Mouse (Mus musculus): ENCODE data around the gene Dcbld2. TPM values are rescaled to one million over a fixed set of nuclear protein-coding genes. Genes with fewer than 3 reads are reported as not detected.
A peak's percentile ranks its signal among the peaks of the same experiment; 100 is the strongest.

The Dcbld2 gene
- polyA plus RNA-seq, 1 experiment from 2014 or later = 1.1 TPM

DNA sequence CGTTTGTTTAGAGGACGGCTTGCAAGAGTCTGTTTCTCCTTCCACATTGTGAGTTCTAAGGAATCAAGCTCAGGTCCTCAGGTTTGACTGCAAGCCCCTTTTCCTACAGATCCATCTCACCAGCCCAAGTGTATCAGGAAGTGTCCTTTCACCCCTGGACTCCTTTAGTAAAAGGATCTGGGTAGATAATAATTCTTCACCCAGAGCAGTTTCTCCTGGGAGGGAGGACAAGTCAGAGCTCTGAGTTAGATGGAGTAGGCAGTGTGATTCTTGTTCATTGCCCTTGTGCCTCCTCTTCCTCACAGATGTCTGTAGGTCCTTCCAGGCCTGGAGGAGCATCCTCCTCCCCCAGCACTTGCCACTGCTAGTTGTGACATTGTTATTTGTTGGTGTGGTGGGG is 54.3 kb downstream of the Dcbld2 start:
- no peaks in the 10 kb centered on the region for H3K27me3 ChIP-seq
- no peak overlapping the region for H3K9ac ChIP-seq
- DNase-seq = no peak
- no peak overlapping the region for H3K4me2 ChIP-seq
- ATAC-seq (ENCODE audit: low read depth) = no peak
- H3K4me3 ChIP-seq (replicated peaks) = no peak overlapping the region
- H3K4me1 ChIP-seq (replicated peaks) = peaks cover 58% of the 10 kb centered on the region
- WGBS (ENCODE audit: insufficient replicate concordance) = 81% methylated on average over 2 of the region's 2 CpGs
- H3K36me3 ChIP-seq = peaks cover 51% of the 10 kb centered on the region
- H3K27ac ChIP-seq = peak overlapping the region; percentile 40
- no peaks in the 10 kb centered on the region for H3K9me3 ChIP-seq (replicated peaks)

GRCm38 (mm10) chr16:58464051-58464450 is 55.8 kb downstream of the Dcbld2 start:
- H3K9ac ChIP-seq = no peak overlapping the region
- WGBS (ENCODE audit: insufficient replicate concordance) = 90% methylated on average over 14 of the region's 14 CpGs
- H3K4me1 ChIP-seq (replicated peaks) = peaks cover 45% of the 10 kb centered on the region
- no peak overlapping the region for H3K4me2 ChIP-seq
- H3K9me3 ChIP-seq (replicated peaks) = no peaks in the 10 kb centered on the region
- no peak for DNase-seq
- ATAC-seq (ENCODE audit: low read depth) = no peak
- peak overlapping the region; percentile 27; the same call in 1 of the 2 replicates for H3K27ac ChIP-seq
- H3K27me3 ChIP-seq = no peaks in the 10 kb centered on the region
- peaks cover 59% of the 10 kb centered on the region for H3K36me3 ChIP-seq
- no peak overlapping the region for H3K4me3 ChIP-seq (replicated peaks)

DNA sequence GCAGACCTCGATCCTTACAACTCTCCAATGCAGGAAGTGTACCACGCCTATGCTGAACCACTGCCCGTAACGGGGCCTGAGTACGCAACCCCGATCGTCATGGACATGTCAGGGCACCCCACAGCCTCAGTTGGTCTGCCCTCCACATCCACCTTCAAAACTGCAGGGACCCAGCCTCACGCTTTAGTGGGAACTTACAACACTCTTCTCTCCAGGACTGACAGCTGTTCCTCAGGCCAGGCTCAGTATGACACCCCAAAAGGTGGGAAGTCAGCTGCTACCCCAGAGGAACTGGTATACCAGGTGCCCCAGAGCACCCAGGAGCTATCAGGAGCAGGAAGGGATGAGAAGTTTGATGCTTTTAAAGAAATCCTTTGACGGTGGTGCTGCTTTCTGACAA is 57.2 kb downstream of the Dcbld2 start:
- H3K9ac ChIP-seq = no peak overlapping the region
- peaks cover 69% of the 10 kb centered on the region for H3K36me3 ChIP-seq
- no peak for ATAC-seq (ENCODE audit: low read depth)
- H3K9me3 ChIP-seq (replicated peaks) = no peaks in the 10 kb centered on the region
- H3K4me1 ChIP-seq (replicated peaks) = peaks cover 32% of the 10 kb centered on the region
- DNase-seq = no peak
- H3K27ac ChIP-seq = peak overlapping the region; percentile 14
- H3K4me2 ChIP-seq = no peak overlapping the region
- no peaks in the 10 kb centered on the region for H3K27me3 ChIP-seq
- H3K4me3 ChIP-seq (replicated peaks) = no peak overlapping the region
- WGBS (ENCODE audit: insufficient replicate concordance) = 66% methylated on average over 9 of the region's 9 CpGs

GRCm38 (mm10) chr16:58470061-58470460 is 61.8 kb downstream of the Dcbld2 start:
- Histone ChIP-seq H3K27ac (no peak overlapping the region), H3K9me3 (replicated peaks) (no peaks in the 10 kb centered on the region), H3K4me1 (replicated peaks) (peaks cover 29% of the 10 kb centered on the region), H3K4me3 (replicated peaks) (no peak overlapping the region), H3K4me2 (no peak overlapping the region), H3K9ac (no peak overlapping the region), H3K27me3 (no peaks in the 10 kb centered on the region), H3K36me3 (peaks cover 88% of the 10 kb centered on the region)
- DNase-seq = no peak
- WGBS (ENCODE audit: insufficient replicate concordance) = 86% methylated on average over 8 of the region's 8 CpGs
- ATAC-seq (ENCODE audit: low read depth) = no peak

GRCm38 (mm10) chr16:58470841-58471240 is 62.6 kb downstream of the Dcbld2 start:
- no peak for DNase-seq
- ATAC-seq (ENCODE audit: low read depth) = peak; percentile 55
- WGBS (ENCODE audit: insufficient replicate concordance) = 39% methylated on average over 4 of the region's 4 CpGs
- Histone ChIP-seq H3K27ac (peak overlapping the region; percentile 31; the same call in 1 of the 2 replicates), H3K4me2 (no peak overlapping the region), H3K4me3 (replicated peaks) (no peak overlapping the region), H3K9ac (no peak overlapping the region), H3K36me3 (peaks cover 86% of the 10 kb centered on the region), H3K4me1 (replicated peaks) (peaks cover 27% of the 10 kb centered on the region), H3K27me3 (no peaks in the 10 kb centered on the region), H3K9me3 (replicated peaks) (no peaks in the 10 kb centered on the region)

DNA sequence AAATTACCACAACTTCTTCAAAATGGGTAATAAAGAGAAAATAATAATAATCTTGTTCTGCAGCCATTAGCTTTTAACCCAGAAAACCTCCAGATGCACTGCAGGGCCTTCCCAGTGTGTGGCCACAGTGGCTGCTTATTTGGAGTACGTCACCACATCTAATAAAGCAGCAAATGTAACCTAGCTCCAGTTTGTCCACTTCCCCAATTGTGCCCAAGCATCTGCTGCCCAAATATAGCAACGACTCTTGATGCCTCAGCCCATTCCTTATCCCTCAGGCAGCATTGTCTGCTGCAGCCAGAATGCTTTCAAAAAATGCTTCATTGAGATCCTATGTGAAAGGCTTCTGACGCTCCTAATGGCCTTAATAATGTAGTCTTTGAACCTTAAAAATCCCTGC is 66.6 kb downstream of the Dcbld2 start:
- Histone ChIP-seq H3K4me3 (replicated peaks) (no peak overlapping the region), H3K9me3 (replicated peaks) (no peaks in the 10 kb centered on the region; the same call in 1 of the 2 replicates), H3K9ac (no peak overlapping the region), H3K4me1 (replicated peaks) (peaks cover 32% of the 10 kb centered on the region), H3K27ac (0 out of 2 replicates have a peak overlapping the region, but pooled peaks have one; percentile 11), H3K4me2 (no peak overlapping the region), H3K36me3 (peaks cover 87% of the 10 kb centered on the region), H3K27me3 (no peaks in the 10 kb centered on the region)
- WGBS (ENCODE audit: insufficient replicate concordance) = 69% methylated on average over 3 of the region's 3 CpGs
- ATAC-seq (ENCODE audit: low read depth) (no peak), DNase-seq (no peak)

DNA sequence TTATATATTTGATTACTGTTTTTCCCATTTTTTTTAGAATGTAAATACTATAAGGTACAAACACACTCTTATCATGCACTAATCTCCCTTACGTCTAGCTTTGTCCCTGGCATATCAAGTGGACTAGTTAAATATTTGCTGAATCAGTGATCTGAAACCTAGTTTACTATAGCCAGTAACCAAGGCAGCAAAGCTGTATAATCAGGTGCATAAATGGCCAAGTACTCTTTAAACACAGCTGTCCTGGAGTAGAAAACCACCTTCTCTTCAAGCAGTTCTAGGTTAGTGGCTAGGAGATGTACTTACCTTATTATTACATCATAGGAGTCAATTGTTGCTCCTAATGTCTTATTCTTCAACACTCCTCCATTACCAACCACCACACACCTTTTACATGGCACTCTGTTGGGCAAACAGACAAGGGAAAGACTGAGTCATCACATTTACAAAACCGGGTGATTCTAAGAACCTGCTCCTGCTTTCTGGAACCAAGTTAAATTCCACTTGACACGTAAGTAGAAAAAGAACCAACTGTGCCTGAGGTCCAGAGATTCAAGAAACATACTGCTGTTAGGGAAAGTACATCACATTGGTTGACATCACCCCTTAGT is 67.4 kb downstream of the Dcbld2 start:
- Histone ChIP-seq H3K27ac (no peak overlapping the region), H3K9me3 (replicated peaks) (no peaks in the 10 kb centered on the region; the same call in 1 of the 2 replicates), H3K4me1 (replicated peaks) (peaks cover 31% of the 10 kb centered on the region), H3K9ac (no peak overlapping the region), H3K36me3 (peaks cover 84% of the 10 kb centered on the region), H3K4me2 (no peak overlapping the region), H3K27me3 (no peaks in the 10 kb centered on the region), H3K4me3 (replicated peaks) (no peak overlapping the region)
- WGBS (ENCODE audit: insufficient replicate concordance) = 73% methylated on average over 3 of the region's 3 CpGs
- DNase-seq = no peak
- ATAC-seq (ENCODE audit: low read depth) = no peak

GRCm38 (mm10) chr16:58476363-58476762 is 68.1 kb downstream of the Dcbld2 start:
- Histone ChIP-seq H3K4me1 (replicated peaks) (peaks cover 30% of the 10 kb centered on the region), H3K27ac (peak overlapping the region; percentile 67), H3K36me3 (peaks cover 85% of the 10 kb centered on the region), H3K4me2 (no peak overlapping the region), H3K4me3 (replicated peaks) (no peak overlapping the region), H3K9ac (no peak overlapping the region), H3K9me3 (replicated peaks) (no peaks in the 10 kb centered on the region; the same call in 1 of the 2 replicates), H3K27me3 (no peaks in the 10 kb centered on the region)
- WGBS (ENCODE audit: insufficient replicate concordance) = 66% methylated on average over 2 of the region's 2 CpGs
- ATAC-seq (ENCODE audit: low read depth) = peak; percentile 35; the same call in 1 of the 2 replicates
- DNase-seq = no peak

DNA sequence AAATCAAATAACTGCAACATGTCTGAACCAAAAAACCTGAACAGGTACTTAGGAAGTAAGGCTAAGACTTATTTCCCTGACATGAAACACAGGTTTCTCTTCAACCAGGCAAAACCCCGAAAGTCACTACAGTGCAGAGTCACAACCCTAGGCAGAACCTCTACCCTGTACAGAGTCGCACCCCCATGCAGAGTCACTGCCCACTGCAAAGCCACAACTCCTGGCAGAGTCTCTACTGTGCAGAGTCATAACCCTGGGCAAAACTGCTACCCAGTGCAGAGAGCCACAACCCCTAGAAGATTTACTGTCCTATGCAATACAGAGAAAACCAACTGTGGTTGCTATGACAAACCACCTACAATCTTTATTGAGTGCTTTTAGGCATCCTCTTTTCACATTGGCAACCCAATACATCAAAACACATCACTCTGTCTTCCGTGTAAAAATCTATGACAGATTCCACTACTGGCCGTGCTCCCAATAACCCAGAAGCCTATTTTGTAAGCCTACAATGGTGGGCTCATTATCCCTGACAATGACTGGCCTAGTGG is 71.7 kb downstream of the Dcbld2 start:
- H3K9me3 ChIP-seq (replicated peaks) = no peaks in the 10 kb centered on the region; the same call in 1 of the 2 replicates
- H3K36me3 ChIP-seq = peaks cover 82% of the 10 kb centered on the region
- H3K27me3 ChIP-seq = no peaks in the 10 kb centered on the region
- 77% methylated on average over 4 of the region's 4 CpGs for WGBS (ENCODE audit: insufficient replicate concordance)
- ATAC-seq (ENCODE audit: low read depth) (peak; percentile 39; the same call in 1 of the 2 replicates), DNase-seq (no peak)
- H3K9ac ChIP-seq = no peak overlapping the region
- no peak overlapping the region for H3K4me2 ChIP-seq
- H3K27ac ChIP-seq = no peak overlapping the region
- peaks cover 32% of the 10 kb centered on the region; the same call in 1 of the 2 replicates for H3K4me1 ChIP-seq (replicated peaks)
- no peak overlapping the region for H3K4me3 ChIP-seq (replicated peaks)

- Histone ChIP-seq H3K9ac (no peak overlapping the region), H3K4me2 (no peak overlapping the region), H3K27me3 (no peaks in the 10 kb centered on the region), H3K4me1 (replicated peaks) (peaks cover 21% of the 10 kb centered on the region; the same call in 1 of the 2 replicates), H3K36me3 (peaks cover 78% of the 10 kb centered on the region), H3K27ac (no peak overlapping the region), H3K9me3 (replicated peaks) (no peaks in the 10 kb centered on the region; the same call in 1 of the 2 replicates), H3K4me3 (replicated peaks) (no peak overlapping the region)
- ATAC-seq (ENCODE audit: low read depth) = no peak; the same call in 1 of the 2 replicates
- WGBS (ENCODE audit: insufficient replicate concordance) = 57% methylated on average over 9 of the region's 9 CpGs
- DNase-seq = no peak
Measured at GRCm38 (mm10) chr16:58481219-58481905, 73.1 kb downstream of the Dcbld2 start.

GRCm38 (mm10) chr16:58481906-58482270 is 73.6 kb downstream of the Dcbld2 start:
- Histone ChIP-seq H3K27me3 (no peaks in the 10 kb centered on the region), H3K9me3 (replicated peaks) (no peaks in the 10 kb centered on the region; the same call in 1 of the 2 replicates), H3K9ac (no peak overlapping the region), H3K27ac (no peak overlapping the region), H3K4me1 (replicated peaks) (0 out of 2 replicates have a peak, but pooled peaks cover 18% of the 10 kb centered on the region), H3K36me3 (peaks cover 80% of the 10 kb centered on the region), H3K4me2 (no peak overlapping the region), H3K4me3 (replicated peaks) (no peak overlapping the region)
- ATAC-seq (ENCODE audit: low read depth) (no peak), DNase-seq (no peak)
- WGBS (ENCODE audit: insufficient replicate concordance) = 66% methylated on average over 5 of the region's 5 CpGs

Data from liver, embryonic 13.5 days (tissue).